Mouse (Mus musculus): ENCODE measurements at regions not wholly inside any gene's neighbourhood (a gene's known extent, or its start where the extent isn't known, plus 50 kb on each side); places are given as distances from the start of the nearest gene placed in this dataset.

DNA sequence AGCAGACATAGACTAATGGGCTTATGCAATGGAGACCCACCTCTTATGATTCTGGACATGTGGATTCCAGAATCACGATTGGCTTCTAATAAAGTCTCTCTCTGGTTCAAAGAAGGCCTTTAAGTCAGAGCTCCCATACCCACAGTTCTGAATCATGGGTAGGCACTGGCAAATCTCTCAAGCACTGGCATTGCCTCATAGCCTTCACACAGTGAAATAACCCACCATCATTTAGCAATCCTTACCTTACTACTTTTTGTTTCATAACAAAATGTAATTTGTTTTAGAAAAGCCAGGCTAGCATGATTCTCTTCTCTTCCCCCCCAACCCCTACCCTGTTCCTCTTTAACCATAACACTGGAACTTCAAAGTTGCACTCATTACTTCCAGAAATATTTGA is 236.3 kb upstream of the Trib2 start:
- H3K9me3 ChIP-seq (ENCODE audit: control insufficient read depth, low read depth, low read length): no peaks in the 10 kb centered on the region
- 79% methylated on average over 1 of the region's 1 CpGs for WGBS
- no peak overlapping the region for H3K4me2 ChIP-seq (replicated peaks; ENCODE audit: low read depth, low read length)
- H3K4me3 ChIP-seq (ENCODE audit: low read depth, low read length): no peak overlapping the region
- no peaks in the 10 kb centered on the region for H3K4me1 ChIP-seq (ENCODE audit: control insufficient read depth, insufficient read depth, low read length)
- H3K27me3 ChIP-seq (ENCODE audit: control insufficient read depth, insufficient read depth, low read length): no peaks in the 10 kb centered on the region
- no peaks in the 10 kb centered on the region for H3K36me3 ChIP-seq (ENCODE audit: control insufficient read depth, insufficient read depth, low read length)
- no peak for ATAC-seq (ENCODE audit: insufficient number of reproducible peaks, insufficient read depth, low FRiP score, low read depth)
- no peak overlapping the region for H3K27ac ChIP-seq (ENCODE audit: low read length)
- H3K9ac ChIP-seq (replicated peaks; ENCODE audit: low read depth, low read length): no peak overlapping the region

DNA sequence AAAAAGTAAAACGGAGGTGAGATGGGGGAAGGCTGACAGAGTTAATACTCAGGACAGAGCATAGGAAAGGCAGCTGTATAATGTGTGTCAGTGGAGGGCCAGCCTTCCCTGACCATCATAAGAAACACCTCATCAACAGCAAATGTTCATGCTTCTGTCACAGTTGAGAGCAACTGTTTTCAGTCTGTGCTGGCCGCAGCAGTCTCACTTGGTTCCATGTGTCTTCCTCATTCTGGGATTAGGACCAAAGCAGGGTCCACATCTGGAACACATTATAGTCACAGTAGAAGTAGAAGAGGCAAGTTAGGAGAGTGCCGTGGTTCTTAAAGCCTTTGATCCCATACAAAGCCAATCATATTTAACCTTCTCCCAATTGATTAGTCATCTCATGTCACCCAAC is 235.6 kb upstream of the Trib2 start:
- H3K27ac ChIP-seq (ENCODE audit: low read length): no peak overlapping the region
- no peak overlapping the region for H3K9ac ChIP-seq (replicated peaks; ENCODE audit: low read depth, low read length)
- H3K4me1 ChIP-seq (ENCODE audit: control insufficient read depth, insufficient read depth, low read length): no peaks in the 10 kb centered on the region
- no peak for ATAC-seq (ENCODE audit: insufficient number of reproducible peaks, insufficient read depth, low FRiP score, low read depth)
- H3K9me3 ChIP-seq (ENCODE audit: control insufficient read depth, low read depth, low read length): no peaks in the 10 kb centered on the region
- WGBS: 77% methylated on average over 3 of the region's 3 CpGs
- no peak overlapping the region for H3K4me3 ChIP-seq (ENCODE audit: low read depth, low read length)
- H3K36me3 ChIP-seq (ENCODE audit: control insufficient read depth, insufficient read depth, low read length): no peaks in the 10 kb centered on the region
- no peak overlapping the region for H3K4me2 ChIP-seq (replicated peaks; ENCODE audit: low read depth, low read length)
- no peaks in the 10 kb centered on the region for H3K27me3 ChIP-seq (ENCODE audit: control insufficient read depth, insufficient read depth, low read length)

DNA sequence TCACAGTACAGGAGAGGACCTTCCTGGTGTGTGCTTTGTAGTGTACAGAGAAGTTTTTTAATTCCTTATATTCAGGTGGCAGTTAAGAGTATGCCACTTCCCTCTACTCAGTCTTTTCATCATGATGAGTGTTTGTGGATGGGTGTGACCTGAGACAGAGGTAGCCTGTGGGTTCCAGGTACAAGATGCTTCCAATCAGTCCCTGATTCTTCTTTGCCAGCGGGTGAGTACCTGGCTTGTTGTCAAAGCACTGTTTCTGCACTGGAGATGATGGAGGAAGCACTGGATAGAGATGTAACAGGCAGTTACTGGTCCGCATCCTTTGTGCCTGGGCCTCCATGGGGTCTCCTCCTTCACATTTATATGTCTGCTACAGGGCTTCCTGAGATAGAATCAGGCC is 234.7 kb upstream of the Trib2 start:
- H3K4me2 ChIP-seq (replicated peaks; ENCODE audit: low read depth, low read length): no peak overlapping the region
- no peaks in the 10 kb centered on the region for H3K27me3 ChIP-seq (ENCODE audit: control insufficient read depth, insufficient read depth, low read length)
- ATAC-seq (ENCODE audit: insufficient number of reproducible peaks, insufficient read depth, low FRiP score, low read depth): no peak
- no peaks in the 10 kb centered on the region for H3K9me3 ChIP-seq (ENCODE audit: control insufficient read depth, low read depth, low read length)
- no peaks in the 10 kb centered on the region for H3K36me3 ChIP-seq (ENCODE audit: control insufficient read depth, insufficient read depth, low read length)
- H3K4me1 ChIP-seq (ENCODE audit: control insufficient read depth, insufficient read depth, low read length): no peaks in the 10 kb centered on the region
- no peak overlapping the region for H3K4me3 ChIP-seq (ENCODE audit: low read depth, low read length)
- H3K27ac ChIP-seq (ENCODE audit: low read length): no peak overlapping the region
- no peak overlapping the region for H3K9ac ChIP-seq (replicated peaks; ENCODE audit: low read depth, low read length)
- 85% methylated on average over 2 of the region's 2 CpGs for WGBS

DNA sequence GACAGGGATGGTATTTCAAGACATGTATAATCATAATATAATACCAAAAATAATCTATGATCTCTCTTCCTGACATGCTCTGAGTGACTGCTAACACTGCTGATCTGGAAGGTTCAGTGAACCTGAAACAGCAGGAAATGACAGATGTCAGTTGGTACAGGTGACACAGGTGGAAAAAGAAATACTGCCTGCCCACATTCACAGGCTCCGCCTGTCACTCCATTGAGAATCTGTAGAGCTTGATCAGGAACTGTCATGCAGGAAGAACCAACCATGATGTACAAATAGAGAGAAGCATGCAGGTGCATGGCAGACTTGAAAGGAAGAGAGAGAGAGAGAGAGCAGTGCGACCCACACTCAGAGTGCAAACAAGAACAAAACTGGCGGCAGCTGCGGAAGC is 232.8 kb upstream of the Trib2 start:
- H3K4me3 ChIP-seq (ENCODE audit: low read depth, low read length): no peak overlapping the region
- no peak overlapping the region for H3K4me2 ChIP-seq (replicated peaks; ENCODE audit: low read depth, low read length)
- no peaks in the 10 kb centered on the region for H3K36me3 ChIP-seq (ENCODE audit: control insufficient read depth, insufficient read depth, low read length)
- no peak for ATAC-seq (ENCODE audit: insufficient number of reproducible peaks, insufficient read depth, low FRiP score, low read depth)
- no peak overlapping the region for H3K27ac ChIP-seq (ENCODE audit: low read length)
- H3K4me1 ChIP-seq (ENCODE audit: control insufficient read depth, insufficient read depth, low read length): no peaks in the 10 kb centered on the region
- WGBS: 79% methylated on average over 4 of the region's 4 CpGs
- no peaks in the 10 kb centered on the region for H3K27me3 ChIP-seq (ENCODE audit: control insufficient read depth, insufficient read depth, low read length)
- no peak overlapping the region for H3K9ac ChIP-seq (replicated peaks; ENCODE audit: low read depth, low read length)
- H3K9me3 ChIP-seq (ENCODE audit: control insufficient read depth, low read depth, low read length): no peaks in the 10 kb centered on the region

DNA sequence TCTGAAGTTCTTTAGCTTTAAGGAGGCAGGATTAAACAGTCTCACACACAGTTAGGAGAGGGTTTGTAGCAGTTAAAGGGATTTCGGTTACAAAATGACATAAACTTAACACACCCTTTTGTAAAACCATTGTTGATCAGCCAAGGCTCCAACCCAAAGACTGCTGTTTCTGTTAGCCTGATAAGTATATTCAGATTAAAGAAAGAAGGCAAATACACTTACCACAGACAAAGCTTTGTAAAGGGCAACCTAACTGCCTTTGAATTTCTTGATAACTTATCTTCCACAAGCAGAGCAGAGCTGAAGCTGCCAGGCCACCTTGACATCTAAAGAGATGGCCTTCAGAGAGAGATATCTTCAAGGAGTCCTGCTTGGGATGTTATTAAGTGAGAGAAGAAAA is 229.9 kb upstream of the Trib2 start:
- Histone ChIP-seq H3K27ac (ENCODE audit: low read length) (0 out of 2 replicates have a peak overlapping the region, but pooled peaks have one; percentile 15), H3K27me3 (ENCODE audit: control insufficient read depth, insufficient read depth, low read length) (no peaks in the 10 kb centered on the region), H3K9me3 (ENCODE audit: control insufficient read depth, low read depth, low read length) (no peaks in the 10 kb centered on the region), H3K4me2 (replicated peaks; ENCODE audit: low read depth, low read length) (no peak overlapping the region), H3K9ac (replicated peaks; ENCODE audit: low read depth, low read length) (no peak overlapping the region), H3K4me3 (ENCODE audit: low read depth, low read length) (no peak overlapping the region), H3K36me3 (ENCODE audit: control insufficient read depth, insufficient read depth, low read length) (no peaks in the 10 kb centered on the region), H3K4me1 (ENCODE audit: control insufficient read depth, insufficient read depth, low read length) (no peaks in the 10 kb centered on the region)
- ATAC-seq (ENCODE audit: insufficient number of reproducible peaks, insufficient read depth, low FRiP score, low read depth): no peak
- 49% methylated on average over 1 of the region's 1 CpGs for WGBS

DNA sequence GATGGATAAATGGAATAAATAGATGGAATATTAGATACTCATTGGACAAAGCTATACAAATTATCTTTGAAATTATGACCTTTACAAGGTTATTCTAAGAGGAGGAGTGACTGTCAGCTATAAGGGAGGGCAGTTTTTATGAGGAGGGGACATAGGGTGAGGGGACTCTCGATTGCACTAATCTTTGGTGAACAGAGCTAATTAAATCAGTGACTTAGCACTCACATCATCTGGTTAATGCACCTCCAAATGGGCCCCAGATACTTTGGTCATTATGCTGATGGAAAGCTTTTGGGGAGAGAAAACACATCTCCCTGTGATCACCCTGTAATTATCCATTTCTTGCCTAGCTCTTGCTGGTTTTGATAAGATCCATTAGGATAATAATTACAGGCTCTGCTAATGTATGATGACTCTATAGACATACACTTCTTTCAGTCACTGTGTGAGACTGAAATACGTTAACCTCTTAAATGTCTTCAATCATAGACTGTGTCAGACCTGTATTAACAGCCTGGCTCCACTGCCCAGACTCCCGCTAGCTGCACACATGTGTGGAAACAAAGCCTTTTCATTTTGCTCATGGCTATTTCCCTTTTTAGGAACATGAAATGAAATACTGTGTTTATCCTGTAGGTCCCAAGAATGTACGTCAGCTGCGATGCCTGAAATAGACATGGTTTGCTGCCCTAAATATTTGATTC is 229.2 kb upstream of the Trib2 start:
- WGBS: 45% methylated on average over 5 of the region's 5 CpGs
- ATAC-seq (ENCODE audit: insufficient number of reproducible peaks, insufficient read depth, low FRiP score, low read depth): no peak
- H3K27ac ChIP-seq (ENCODE audit: low read length): peak overlapping the region; percentile 16; the same call in 1 of the 2 replicates
- H3K4me1 ChIP-seq (ENCODE audit: control insufficient read depth, insufficient read depth, low read length): no peaks in the 10 kb centered on the region
- no peak overlapping the region for H3K4me2 ChIP-seq (replicated peaks; ENCODE audit: low read depth, low read length)
- no peaks in the 10 kb centered on the region for H3K27me3 ChIP-seq (ENCODE audit: control insufficient read depth, insufficient read depth, low read length)
- H3K9ac ChIP-seq (replicated peaks; ENCODE audit: low read depth, low read length): no peak overlapping the region
- no peak overlapping the region for H3K4me3 ChIP-seq (ENCODE audit: low read depth, low read length)
- H3K36me3 ChIP-seq (ENCODE audit: control insufficient read depth, insufficient read depth, low read length): no peaks in the 10 kb centered on the region
- no peaks in the 10 kb centered on the region for H3K9me3 ChIP-seq (ENCODE audit: control insufficient read depth, low read depth, low read length)

DNA sequence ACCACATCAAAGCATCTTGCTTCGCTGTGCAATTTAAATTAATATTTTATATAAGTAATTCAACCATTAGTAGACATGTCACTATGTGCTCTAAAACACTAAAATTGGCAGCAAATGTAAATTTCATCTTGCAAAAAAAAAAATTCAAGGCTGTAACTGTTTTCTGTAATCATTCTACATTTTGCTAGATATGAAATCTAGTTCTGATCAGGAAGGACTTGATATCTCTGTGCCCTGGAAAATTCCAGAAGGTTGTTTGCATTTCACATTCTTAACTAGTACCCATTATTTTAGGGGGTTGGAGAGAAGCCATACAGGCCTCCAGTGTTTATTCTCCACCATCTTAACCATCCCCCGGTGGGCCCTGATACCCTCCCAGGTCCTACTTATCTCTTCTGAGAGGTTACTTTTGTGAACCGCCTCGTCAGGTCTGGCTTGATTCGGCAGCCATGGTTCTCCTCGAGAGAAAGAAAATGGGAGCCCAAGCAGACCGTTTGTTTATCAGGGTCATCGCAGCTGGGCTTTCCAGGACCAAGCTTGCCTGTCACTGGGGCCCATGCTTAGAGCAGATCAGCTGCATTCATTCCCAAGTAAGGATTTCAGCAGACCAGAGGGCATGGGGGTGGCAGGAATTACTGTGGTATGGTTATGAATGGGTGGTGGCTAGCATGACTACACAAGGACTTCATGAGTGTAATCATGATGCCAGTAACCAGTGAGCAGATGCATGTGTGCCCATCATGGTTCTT is 226.9 kb upstream of the Trib2 start:
- no peak for ATAC-seq (ENCODE audit: insufficient number of reproducible peaks, insufficient read depth, low FRiP score, low read depth)
- no peak overlapping the region for H3K4me2 ChIP-seq (replicated peaks; ENCODE audit: low read depth, low read length)
- no peaks in the 10 kb centered on the region for H3K36me3 ChIP-seq (ENCODE audit: control insufficient read depth, insufficient read depth, low read length)
- H3K9me3 ChIP-seq (ENCODE audit: control insufficient read depth, low read depth, low read length): no peaks in the 10 kb centered on the region
- no peaks in the 10 kb centered on the region for H3K27me3 ChIP-seq (ENCODE audit: control insufficient read depth, insufficient read depth, low read length)
- 67% methylated on average over 8 of the region's 8 CpGs for WGBS
- no peak overlapping the region for H3K9ac ChIP-seq (replicated peaks; ENCODE audit: low read depth, low read length)
- no peak overlapping the region for H3K27ac ChIP-seq (ENCODE audit: low read length)
- H3K4me3 ChIP-seq (ENCODE audit: low read depth, low read length): no peak overlapping the region
- H3K4me1 ChIP-seq (ENCODE audit: control insufficient read depth, insufficient read depth, low read length): no peaks in the 10 kb centered on the region

DNA sequence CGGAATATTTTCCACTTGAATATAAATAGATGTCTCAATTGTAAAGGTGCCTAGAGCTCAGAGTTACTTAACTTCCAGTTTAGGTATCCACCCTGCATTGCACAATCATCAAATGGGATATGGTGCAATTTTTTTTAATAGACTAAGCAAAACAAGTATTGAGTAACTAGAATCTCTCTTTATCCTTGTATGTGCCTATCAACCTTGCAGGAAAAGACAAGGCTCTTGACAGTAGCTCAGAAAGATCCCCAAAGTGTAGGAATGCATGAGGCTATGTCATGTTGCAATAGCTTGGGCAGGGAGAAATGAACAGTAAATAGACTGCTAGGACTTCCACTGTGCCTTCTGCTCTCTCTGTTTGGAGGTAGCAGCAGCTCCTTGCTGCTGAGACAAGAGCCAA is 225.6 kb upstream of the Trib2 start:
- Histone ChIP-seq H3K9ac (replicated peaks; ENCODE audit: low read depth, low read length) (no peak overlapping the region), H3K4me3 (ENCODE audit: low read depth, low read length) (no peak overlapping the region), H3K36me3 (ENCODE audit: control insufficient read depth, insufficient read depth, low read length) (no peaks in the 10 kb centered on the region), H3K4me1 (ENCODE audit: control insufficient read depth, insufficient read depth, low read length) (no peaks in the 10 kb centered on the region), H3K27me3 (ENCODE audit: control insufficient read depth, insufficient read depth, low read length) (no peaks in the 10 kb centered on the region), H3K27ac (ENCODE audit: low read length) (no peak overlapping the region), H3K4me2 (replicated peaks; ENCODE audit: low read depth, low read length) (no peak overlapping the region), H3K9me3 (ENCODE audit: control insufficient read depth, low read depth, low read length) (no peaks in the 10 kb centered on the region)
- no peak for ATAC-seq (ENCODE audit: insufficient number of reproducible peaks, insufficient read depth, low FRiP score, low read depth)
- WGBS: 94% methylated on average over 1 of the region's 1 CpGs
